26 mouse cellular contexts compared by ENCODE assay signal in genomic region chrX:13398466-13398865, GRCm38 (mm10).
DNase-seq lines count a peak whose midpoint lies in the region; ATAC-seq lines count a peak whose summit lies in the region.
"Had no signal": no experiment of that assay in that cellular context is flagged by ENCODE, and none has a peak within 500 bp of the region (broad histone marks: within the 10 kb centered on the region; RNA-seq: fewer than 3 reads in every experiment).

No protein-coding gene starts in this region.

- H3K9me3 ChIP-seq in kidney, embryonic 15.5 days (replicated peaks): no peaks in the 10 kb centered on the region
- H3K9me3 ChIP-seq in midbrain, embryonic 11.5 days (ENCODE audit: control insufficient read depth, low read length): no peaks in the 10 kb centered on the region
- H3K9me3 ChIP-seq: embryonic facial prominence, embryonic 12.5 days; limb, embryonic 10.5 days; liver, embryonic 15.5 days; lung, embryonic 15.5 days had no signal

- no peak overlapping the region for H3K27ac ChIP-seq in kidney, embryonic 15.5 days
- H3K27ac ChIP-seq in midbrain, embryonic 11.5 days (ENCODE audit: low read depth, low read length): no peak overlapping the region
- H3K27ac ChIP-seq: embryonic facial prominence, embryonic 12.5 days; hindbrain, postnatal 0 days; limb, embryonic 10.5 days; liver, embryonic 15.5 days; lung, embryonic 15.5 days had no signal

- no peak for ATAC-seq in kidney, embryonic 15.5 days (replicated peaks; ENCODE audit: low FRiP score)
- ATAC-seq in midbrain, embryonic 11.5 days (ENCODE audit: low FRiP score): no peak
- ATAC-seq: forebrain, postnatal 0 days; hindbrain, postnatal 0 days; intestine, embryonic 16.5 days had no signal

- no peaks in the 10 kb centered on the region for H3K36me3 ChIP-seq in kidney, embryonic 15.5 days
- no peaks in the 10 kb centered on the region for H3K36me3 ChIP-seq in midbrain, embryonic 11.5 days (ENCODE audit: control insufficient read depth, insufficient read depth, low read length)
- H3K36me3 ChIP-seq: embryonic facial prominence, embryonic 12.5 days; limb, embryonic 10.5 days; liver, embryonic 15.5 days; lung, embryonic 15.5 days had no signal

- H3K9ac ChIP-seq in kidney, embryonic 15.5 days: no peak overlapping the region
- H3K9ac ChIP-seq in midbrain, embryonic 11.5 days (ENCODE audit: low read length): no peak overlapping the region
- H3K9ac ChIP-seq: embryonic facial prominence, embryonic 12.5 days; forebrain, postnatal 0 days; liver, embryonic 15.5 days; lung, embryonic 15.5 days had no signal

- H3K27me3 ChIP-seq in kidney, embryonic 15.5 days: peaks cover 16% of the 10 kb centered on the region; the same call in 1 of the 2 replicates
- no peaks in the 10 kb centered on the region for H3K27me3 ChIP-seq in midbrain, embryonic 11.5 days (ENCODE audit: control insufficient read depth, insufficient read depth, low read length)
- H3K27me3 ChIP-seq: embryonic facial prominence, embryonic 12.5 days; liver, embryonic 15.5 days had no signal

- no peaks in the 10 kb centered on the region for H3K4me1 ChIP-seq in kidney, embryonic 15.5 days
- no peaks in the 10 kb centered on the region for H3K4me1 ChIP-seq in midbrain, embryonic 11.5 days (ENCODE audit: control insufficient read depth, insufficient read depth, low read length)
- H3K4me1 ChIP-seq: embryonic facial prominence, embryonic 12.5 days; limb, embryonic 10.5 days; liver, embryonic 15.5 days; lung, embryonic 15.5 days; megakaryocyte, embryonic 14.5 days had no signal

- H3K4me2 ChIP-seq in kidney, embryonic 15.5 days: no peak overlapping the region
- H3K4me2 ChIP-seq in midbrain, embryonic 11.5 days: no peak overlapping the region
- H3K4me2 ChIP-seq: embryonic facial prominence, embryonic 12.5 days; heart, embryonic 11.5 days; liver, embryonic 15.5 days; lung, embryonic 15.5 days had no signal

- no peak overlapping the region for H3K4me3 ChIP-seq in kidney, embryonic 15.5 days (replicated peaks)
- no peak overlapping the region for H3K4me3 ChIP-seq in midbrain, embryonic 11.5 days (ENCODE audit: low read depth, low read length)
- H3K4me3 ChIP-seq: embryonic facial prominence, embryonic 12.5 days; erythroblast, embryonic 14.5 days; limb, embryonic 10.5 days; liver, embryonic 15.5 days; lung, embryonic 15.5 days; megakaryocyte, embryonic 14.5 days; myocyte had no signal

- DNase-seq in layer of hippocampus, adult 8-10 months (ENCODE audit: low spot score in 2 of 2): peak; percentile 2 to 5
- DNase-seq in layer of hippocampus, postnatal 14 days (ENCODE audit: low spot score in 2 of 2): no peak
- peak; percentile 82 for DNase-seq in NIH3T3 (ENCODE audit: low read depth)
- peak; percentile 33 for DNase-seq in adrenal gland, postnatal 14 days
- peak; percentile 42 for DNase-seq in fibroblast of lung, adult 2 months (ENCODE audit: low read depth)
- no peak for DNase-seq in midbrain, embryonic 11.5 days (ENCODE audit: low spot score, missing footprints)
- DNase-seq: cerebellum, adult 9-11 months; forebrain, postnatal 0 days; gastrocnemius, postnatal 14 days; heart, adult 11 months; liver; lung, postnatal 36 days; midbrain, embryonic 14.5 days; thymus, adult 18-20 months; thymus, postnatal 36 days had no signal

Comparison
In these comparisons a context has a peak if more than half of its experiments do, and no peak if none do; other contexts are left out.
1. DNase-seq: peak in layer of hippocampus, adult 8-10 months (2 of 2), NIH3T3 (single experiment), adrenal gland, postnatal 14 days (single experiment) and fibroblast of lung, adult 2 months (single experiment); none in layer of hippocampus, postnatal 14 days (0 of 2) and midbrain, embryonic 11.5 days (single experiment).